ENCODE assay signal across 23 mouse cellular contexts in genomic region chr2:84705295-84705694, GRCm38 (mm10). TPM values are rescaled to one million over a fixed set of nuclear protein-coding genes. Genes with fewer than 3 reads are reported as not detected.
A peak's percentile ranks its signal among the peaks of the same experiment; 100 is the strongest.
DNase-seq lines count a peak whose midpoint lies in the region; ATAC-seq and TF ChIP-seq lines count a peak whose summit lies in the region.
"Had no signal": no experiment of that assay in that cellular context is flagged by ENCODE, and none has a peak within 500 bp of the region (broad histone marks: within the 10 kb centered on the region; RNA-seq: fewer than 3 reads in every experiment).

No protein-coding gene starts in this region.

- no peak overlapping the region for H3K27ac ChIP-seq in liver, embryonic 13.5 days
- H3K27ac ChIP-seq in intestine, embryonic 15.5 days = peak overlapping the region; percentile 44; the same call in 1 of the 2 replicates
- peak overlapping the region; percentile 77 for H3K27ac ChIP-seq in stomach, postnatal 0 days (replicated peaks)
- H3K27ac ChIP-seq: hindbrain, embryonic 12.5 days; neural tube, embryonic 12.5 days had no signal

- TF ChIP-seq CTCF in stomach, postnatal 0 days (IDR thresholded peaks at IDR 0.05; ENCODE audit: low read depth) = no peak

- ATAC-seq in liver, embryonic 13.5 days (ENCODE audit: low read depth) = 0 out of 2 replicates have a peak, but pooled peaks have one; percentile 47
- ATAC-seq in intestine, embryonic 15.5 days = peak; percentile 59; the same call in 1 of the 2 replicates
- peak; percentile 75 for ATAC-seq in stomach, postnatal 0 days (ENCODE audit: low FRiP score, low TSS enrichment)
- ATAC-seq: forebrain, postnatal 0 days; inflammation-experienced regulatory T-cells, adult 6 months had no signal

- WGBS in liver, embryonic 13.5 days (ENCODE audit: insufficient replicate concordance) = 73% methylated on average over 1 of the region's 1 CpGs
- 82% methylated on average over 1 of the region's 1 CpGs for WGBS in intestine, embryonic 15.5 days
- WGBS in stomach, postnatal 0 days = 67% methylated on average over 1 of the region's 1 CpGs

- no peak overlapping the region for H3K4me3 ChIP-seq in liver, embryonic 13.5 days (replicated peaks)
- no peak overlapping the region for H3K4me3 ChIP-seq in intestine, embryonic 15.5 days (replicated peaks)
- H3K4me3 ChIP-seq in stomach, postnatal 0 days (ENCODE audit: low read depth, low read length) = no peak overlapping the region
- H3K4me3 ChIP-seq: hindbrain, embryonic 12.5 days; limb, embryonic 15.5 days; neural tube, embryonic 12.5 days had no signal

- H3K4me1 ChIP-seq in liver, embryonic 13.5 days (replicated peaks) = peaks cover 54% of the 10 kb centered on the region
- H3K4me1 ChIP-seq in intestine, embryonic 15.5 days (replicated peaks) = 0 out of 2 replicates have a peak, but pooled peaks cover 2% of the 10 kb centered on the region
- no peaks in the 10 kb centered on the region for H3K4me1 ChIP-seq in stomach, postnatal 0 days (replicated peaks; ENCODE audit: control insufficient read depth, insufficient read depth)

- no peak overlapping the region for H3K4me2 ChIP-seq in liver, embryonic 13.5 days
- H3K4me2 ChIP-seq in intestine, embryonic 15.5 days (replicated peaks) = no peak overlapping the region
- 0 out of 2 replicates have a peak overlapping the region, but pooled peaks have one; percentile 23 for H3K4me2 ChIP-seq in stomach, postnatal 0 days (replicated peaks; ENCODE audit: low read depth)
- H3K4me2 ChIP-seq: hindbrain, embryonic 12.5 days; limb, embryonic 15.5 days; neural tube, embryonic 12.5 days had no signal

- H3K9ac ChIP-seq in liver, embryonic 13.5 days = no peak overlapping the region
- no peak overlapping the region for H3K9ac ChIP-seq in intestine, embryonic 15.5 days
- H3K9ac ChIP-seq in stomach, postnatal 0 days (ENCODE audit: low read length) = no peak overlapping the region
- H3K9ac ChIP-seq: forebrain, postnatal 0 days; hindbrain, embryonic 12.5 days; limb, embryonic 15.5 days; neural tube, embryonic 12.5 days had no signal

- no peaks in the 10 kb centered on the region for H3K9me3 ChIP-seq in liver, embryonic 13.5 days (replicated peaks)
- no peaks in the 10 kb centered on the region for H3K9me3 ChIP-seq in intestine, embryonic 15.5 days
- H3K9me3 ChIP-seq in stomach, postnatal 0 days (ENCODE audit: control insufficient read depth, low read length) = no peaks in the 10 kb centered on the region
- H3K9me3 ChIP-seq: G1E; hindbrain, embryonic 12.5 days; limb, embryonic 15.5 days; neural tube, embryonic 12.5 days had no signal

- peaks cover 83% of the 10 kb centered on the region for H3K36me3 ChIP-seq in liver, embryonic 13.5 days
- peaks cover 5% of the 10 kb centered on the region for H3K36me3 ChIP-seq in intestine, embryonic 15.5 days
- peaks cover 2% of the 10 kb centered on the region; the same call in 1 of the 2 replicates for H3K36me3 ChIP-seq in stomach, postnatal 0 days (ENCODE audit: control insufficient read depth, insufficient read depth, low read length)

- no peak for TF ChIP-seq EP300 in stomach, postnatal 0 days (optimal IDR thresholded peaks at IDR 0.05)

- no peaks in the 10 kb centered on the region for H3K27me3 ChIP-seq in liver, embryonic 13.5 days
- no peaks in the 10 kb centered on the region for H3K27me3 ChIP-seq in intestine, embryonic 15.5 days (replicated peaks)
- H3K27me3 ChIP-seq in stomach, postnatal 0 days (ENCODE audit: control insufficient read depth, insufficient read depth, low read length) = no peaks in the 10 kb centered on the region
- H3K27me3 ChIP-seq: hindbrain, embryonic 12.5 days; limb, embryonic 15.5 days; neural tube, embryonic 12.5 days had no signal

- no peak for DNase-seq in liver, embryonic 13.5 days
- no peak for DNase-seq in liver
- DNase-seq in R1 (ENCODE audit: low read depth, low spot score) = peak; percentile 10
- no peak for DNase-seq in stomach, postnatal 0 days (ENCODE audit: low spot score)
- no peak for DNase-seq in embryo, embryonic 11 days
- no peak for DNase-seq in gastrocnemius, adult 8-10 months (ENCODE audit: low spot score in 2 of 2)
- DNase-seq: adrenal gland, adult 2 months; cerebellum, postnatal 14 days; forebrain, postnatal 0 days; gastrocnemius, postnatal 10 days; kidney, postnatal 25 days; lung, postnatal 10 days; spleen, adult 18-20 months; thymus, postnatal 4 days had no signal

RNA-seq across cellular contexts. Expression of gene Zdhhc5, which starts 9.7 kb away (rescaled TPM):
- 15.8 and 22.4 TPM in 2 replicates for polyA plus RNA-seq in liver, embryonic 13.5 days (2015; fragmentation: Nextera tagmentation; extraction: Ambion mirVana)
- polyA plus RNA-seq in intestine, embryonic 15.5 days (2015; fragmentation: Nextera tagmentation; extraction: Ambion mirVana) = 24.6 and 26.5 TPM in 2 replicates
- 24.1 and 29.7 TPM in 2 replicates for polyA plus RNA-seq in stomach, postnatal 0 days (2015; fragmentation: Nextera tagmentation; extraction: Ambion mirVana)
- total RNA-seq in gastrocnemius, adult 8-10 months (2022) = 100 to 1,000 TPM in 1 of 4 experiments, 10 to 100 TPM in 3; 78.4 to 100 (median 81.7) TPM

RNA-seq across cellular contexts. Expression of gene Clp1, which starts 21.9 kb away (rescaled TPM):
- polyA plus RNA-seq in liver, embryonic 13.5 days (2015; fragmentation: Nextera tagmentation; extraction: Ambion mirVana) = 60.3 and 69.1 TPM in 2 replicates
- polyA plus RNA-seq in intestine, embryonic 15.5 days (2015; fragmentation: Nextera tagmentation; extraction: Ambion mirVana) = 26.3 and 26.7 TPM in 2 replicates
- polyA plus RNA-seq in stomach, postnatal 0 days (2015; fragmentation: Nextera tagmentation; extraction: Ambion mirVana) = 16.3 and 16.5 TPM in 2 replicates
- 1 to 10 TPM; 3.7 to 4.3 (median 4.1) TPM for total RNA-seq in gastrocnemius, adult 8-10 months (2022)

RNA-seq across cellular contexts. Expression of gene Tmx2, which starts 26.4 kb away (rescaled TPM):
- polyA plus RNA-seq in liver, embryonic 13.5 days (2015; fragmentation: Nextera tagmentation; extraction: Ambion mirVana) = 77.9 and 83.4 TPM in 2 replicates
- 140 and 144 TPM in 2 replicates for polyA plus RNA-seq in intestine, embryonic 15.5 days (2015; fragmentation: Nextera tagmentation; extraction: Ambion mirVana)
- polyA plus RNA-seq in stomach, postnatal 0 days (2015; fragmentation: Nextera tagmentation; extraction: Ambion mirVana) = 80.9 and 86.0 TPM in 2 replicates
- 10 to 100 TPM; 41.0 to 55.7 (median 49.0) TPM for total RNA-seq in gastrocnemius, adult 8-10 months (2022)

RNA-seq across cellular contexts. Expression of gene Med19, which starts 27.1 kb away (rescaled TPM):
- 22.8 and 26.2 TPM in 2 replicates for polyA plus RNA-seq in liver, embryonic 13.5 days (2015; fragmentation: Nextera tagmentation; extraction: Ambion mirVana)
- 32.5 and 34.7 TPM in 2 replicates for polyA plus RNA-seq in intestine, embryonic 15.5 days (2015; fragmentation: Nextera tagmentation; extraction: Ambion mirVana)
- 18.1 and 18.2 TPM in 2 replicates for polyA plus RNA-seq in stomach, postnatal 0 days (2015; fragmentation: Nextera tagmentation; extraction: Ambion mirVana)
- total RNA-seq in gastrocnemius, adult 8-10 months (2022) = 1 to 10 TPM; 6.0 to 8.0 (median 6.9) TPM

RNA-seq across cellular contexts. Expression of gene Gm28635, which starts 27.5 kb away (rescaled TPM):
- polyA plus RNA-seq in liver, embryonic 13.5 days (2015; fragmentation: Nextera tagmentation; extraction: Ambion mirVana) = not detected in 2 replicates
- not detected in 2 replicates for polyA plus RNA-seq in intestine, embryonic 15.5 days (2015; fragmentation: Nextera tagmentation; extraction: Ambion mirVana)
- polyA plus RNA-seq in stomach, postnatal 0 days (2015; fragmentation: Nextera tagmentation; extraction: Ambion mirVana) = not detected in 2 replicates
- 1 to 10 TPM in 1 of 4 experiments, not detected in 3; 1.4 TPM for total RNA-seq in gastrocnemius, adult 8-10 months (2022)
- total RNA-seq: adrenal gland, adult 2 months; forebrain, postnatal 0 days; G1E; gastrocnemius, postnatal 10 days; megakaryocyte-erythroid progenitor cell, adult 5-6 weeks; monocyte, adult 5-6 weeks had no signal
- polyA plus RNA-seq: adrenal gland, adult 2 months; forebrain, postnatal 0 days; G1E; heart, embryonic 16.5 days; hindbrain, embryonic 12.5 days; inflammation-experienced regulatory T-cells, adult 6 months; limb, embryonic 15.5 days; neural tube, embryonic 12.5 days had no signal
